In the genomic region with DNA sequence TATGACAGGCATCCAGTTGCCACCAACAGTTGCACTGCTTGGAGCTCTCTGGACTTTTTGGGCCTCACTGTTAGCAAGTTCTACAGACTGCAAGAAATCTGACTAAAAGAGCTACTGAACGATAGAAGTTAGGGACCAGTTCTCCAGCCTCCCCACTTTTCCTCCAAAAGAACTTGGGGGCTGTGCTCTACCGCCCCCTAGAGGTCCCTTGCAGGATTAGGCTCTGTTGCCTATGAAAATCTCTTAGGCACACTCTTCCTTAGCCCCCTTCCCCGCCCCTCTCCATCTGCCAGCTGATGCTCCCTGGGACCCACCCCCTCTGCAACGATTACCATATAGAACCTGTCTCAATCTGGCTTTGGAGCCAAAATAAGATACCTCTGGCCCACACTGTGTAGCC, we compare ENCODE assay signal across 15 mouse cellular contexts. TPM values are rescaled to one million over a fixed set of nuclear protein-coding genes. Genes with fewer than 3 reads are reported as not detected.
A peak's percentile ranks its signal among the peaks of the same experiment; 100 is the strongest.
DNase-seq lines count a peak whose midpoint lies in the region; ATAC-seq and TF ChIP-seq lines count a peak whose summit lies in the region.
"Had no signal": no experiment of that assay in that cellular context is flagged by ENCODE, and none has a peak within 500 bp of the region (broad histone marks: within the 10 kb centered on the region; RNA-seq: fewer than 3 reads in every experiment).

No protein-coding gene starts in this region.

- 0 out of 2 replicates have a peak, but pooled peaks have one; percentile 24 for ATAC-seq in common myeloid progenitor, adult 5-6 weeks (replicated peaks; ENCODE audit: low read depth, poor library complexity, severe bottlenecking)
- ATAC-seq: Patski had no signal

- no peak overlapping the region for H3K27ac ChIP-seq in layer of hippocampus, adult 2 months
- H3K27ac ChIP-seq: macrophage had no signal

- no peak overlapping the region for H3K4me3 ChIP-seq in layer of hippocampus, adult 2 months
- H3K4me3 ChIP-seq: erythroblast, embryonic 14.5 days; myocyte had no signal

- TF ChIP-seq CTCF in layer of hippocampus, adult 2 months (conservative IDR thresholded peaks at IDR 0.05) = peak; percentile 73

- DNase-seq in layer of hippocampus, adult 2 months (ENCODE audit: low spot score in 2 of 2) = no peak
- no peak for DNase-seq in layer of hippocampus, adult 9-11 months
- DNase-seq in urinary bladder, postnatal 14 days (ENCODE audit: low spot score) = peak; percentile 20
- no peak for DNase-seq in urinary bladder, adult 18-20 months (ENCODE audit: low spot score in 2 of 2)
- DNase-seq in embryo, embryonic 11 days = no peak
- DNase-seq in heart, postnatal 4 days = no peak
- DNase-seq: cerebellum, postnatal 36 days; gastrocnemius, postnatal 14 days; heart, postnatal 36 days had no signal

RNA-seq across cellular contexts. Expression of a gene that starts 5.3 kb away (rescaled TPM):
- total RNA-seq in layer of hippocampus, adult 2 months (2021) = not detected
- total RNA-seq in common myeloid progenitor, adult 5-6 weeks (2017) = not detected in 2 replicates
- total RNA-seq in heart, postnatal 4 days (2021) = under 1 TPM; 0.50 to 0.54 TPM
- total RNA-seq: left cerebral cortex, postnatal 14 days had no signal

RNA-seq across cellular contexts. Expression of a gene that starts 9.4 kb away (rescaled TPM):
- not detected for total RNA-seq in layer of hippocampus, adult 2 months (2021)
- total RNA-seq in common myeloid progenitor, adult 5-6 weeks (2017) = not detected in 2 replicates
- total RNA-seq in heart, postnatal 4 days (2021) = not detected
- total RNA-seq: gastrocnemius, postnatal 14 days; heart, postnatal 36 days; left cerebral cortex, postnatal 14 days had no signal

RNA-seq across cellular contexts. Expression of a gene that starts 32.7 kb away (rescaled TPM):
- total RNA-seq in layer of hippocampus, adult 2 months (2021) = under 1 TPM; 0.37 to 0.38 TPM
- 0.63 and 1.4 TPM in 2 replicates for total RNA-seq in common myeloid progenitor, adult 5-6 weeks (2017)
- under 1 TPM in 1 of 2 experiments, not detected in 1; 0.43 TPM for total RNA-seq in heart, postnatal 4 days (2021)
- total RNA-seq: gastrocnemius, postnatal 14 days had no signal

RNA-seq across cellular contexts. Expression of a gene that starts 49.5 kb away (rescaled TPM):
- 1 to 10 TPM; 2.2 to 4.2 TPM for total RNA-seq in layer of hippocampus, adult 2 months (2021)
- not detected in 2 replicates for total RNA-seq in common myeloid progenitor, adult 5-6 weeks (2017)
- total RNA-seq in heart, postnatal 4 days (2021) = 10 to 100 TPM; 25.3 to 27.4 TPM
